Mouse (Mus musculus) cerebellum, adult 8-10 months (tissue): ENCODE data around the gene Lrrc61.
"Not testable (repeated sequence)": the region's sequence is repeated elsewhere in the genome, so short reads cannot be mapped to it uniquely, and the experiment has no call there.

Source experiments
- DNase-seq: peaks from one replicate; pipeline ENCODE4 v3.0.0; 2022

The Lrrc61 gene

GRCm38 (mm10) chr6:48554280-48555103 is at the start of gene Lrrc61:
Lrrc61 (plus strand) TSS chr6:48554796.
- peak; percentile 98 for DNase-seq

GRCm38 (mm10) chr6:48508087-48508486 is 46.5 kb upstream of the Lrrc61 start:
- no peak for DNase-seq

- no peak for DNase-seq
Measured at GRCm38 (mm10) chr6:48510426-48510825, 44.2 kb upstream of the Lrrc61 start.

- no peak for DNase-seq
Measured at GRCm38 (mm10) chr6:48511861-48512260, 42.7 kb upstream of the Lrrc61 start.

GRCm38 (mm10) chr6:48524882-48525281 is 29.7 kb upstream of the Lrrc61 start:
- not testable (repeated sequence) for DNase-seq

GRCm38 (mm10) chr6:48527901-48528300 is 26.7 kb upstream of the Lrrc61 start:
- DNase-seq: no peak

- DNase-seq: no peak
Measured at GRCm38 (mm10) chr6:48529261-48529660, 25.3 kb upstream of the Lrrc61 start.

GRCm38 (mm10) chr6:48529871-48530440 is 24.6 kb upstream of the Lrrc61 start:
- DNase-seq: no peak

GRCm38 (mm10) chr6:48530862-48531261 is 23.7 kb upstream of the Lrrc61 start:
- DNase-seq: no peak

GRCm38 (mm10) chr6:48533475-48533874 is 21.1 kb upstream of the Lrrc61 start:
- DNase-seq: no peak

- DNase-seq: no peak
Measured at GRCm38 (mm10) chr6:48534913-48535312, 19.7 kb upstream of the Lrrc61 start.

- no peak for DNase-seq
Measured at GRCm38 (mm10) chr6:48536091-48536490, 18.5 kb upstream of the Lrrc61 start.

- peak; percentile 93 for DNase-seq
Measured at GRCm38 (mm10) chr6:48537105-48537954, 17.3 kb upstream of the Lrrc61 start, which contains the start of gene Atp6v0e2. Atp6v0e2 (plus strand) TSS chr6:48537615.

- DNase-seq: peak; percentile 84
Measured at GRCm38 (mm10) chr6:48538841-48539737, 15.5 kb upstream of the Lrrc61 start.

GRCm38 (mm10) chr6:48539860-48540259 is 14.7 kb upstream of the Lrrc61 start:
- DNase-seq: no peak

GRCm38 (mm10) chr6:48540721-48541120 is 13.9 kb upstream of the Lrrc61 start:
- no peak for DNase-seq

- DNase-seq: no peak
Measured at GRCm38 (mm10) chr6:48541560-48542450, 12.8 kb upstream of the Lrrc61 start.

- DNase-seq: no peak
Measured at GRCm38 (mm10) chr6:48542631-48543030, 12.0 kb upstream of the Lrrc61 start.

- DNase-seq: no peak
Measured at GRCm38 (mm10) chr6:48545251-48545650, 9.3 kb upstream of the Lrrc61 start.

GRCm38 (mm10) chr6:48546271-48546670 is 8.3 kb upstream of the Lrrc61 start:
- DNase-seq: no peak

GRCm38 (mm10) chr6:48546858-48547257 is 7.7 kb upstream of the Lrrc61 start:
- no peak for DNase-seq
